Mouse (Mus musculus) liver, embryonic 12.5 days (tissue): ENCODE measurements at regions not wholly inside any gene's neighbourhood (a gene's known extent, or its start where the extent isn't known, plus 50 kb on each side); places are given as distances from the start of the nearest gene placed in this dataset.

ENCODE experiments used
- ATAC-seq: fragments of 200-750 bp; cut with Nextera tagmentation; 2 replicates; pipeline ENCODE4 v1.8.0; 2017; ENCODE audit warnings: moderate number of reproducible peaks, mild to moderate bottlenecking, moderate library complexity
- H3K27ac ChIP-seq: fragments of 300-500 bp; sonication (generic); 2 replicates; pipeline ENCODE4 v1.5.1; 2016; ENCODE audit warnings: mild to moderate bottlenecking
- H3K27me3 ChIP-seq: fragments of 300-500 bp; sonication (generic); replicated peaks from 2 replicates; pipeline ENCODE4 v1.6.1; 2016; ENCODE audit warnings: mild to moderate bottlenecking, moderate library complexity
- H3K36me3 ChIP-seq: fragments of 300-500 bp; sonication (generic); 2 replicates; pipeline ENCODE4 v1.6.1; 2016; ENCODE audit warnings: mild to moderate bottlenecking, moderate library complexity
- H3K4me1 ChIP-seq: fragments of 300-500 bp; sonication (generic); 2 replicates; pipeline ENCODE4 v1.6.1; 2016
- H3K4me2 ChIP-seq: fragments of 300-500 bp; sonication (generic); 2 replicates; pipeline ENCODE4 v1.6.1; 2016; ENCODE audit warnings: mild to moderate bottlenecking, moderate library complexity
- H3K4me3 ChIP-seq: fragments of 300-500 bp; sonication (generic); 2 replicates; pipeline ENCODE4 v1.5.1; 2016; ENCODE audit warnings: mild to moderate bottlenecking, moderate library complexity
- H3K9ac ChIP-seq: fragments of 300-500 bp; sonication (generic); 2 replicates; pipeline ENCODE4 v1.6.1; 2016; ENCODE audit warnings: mild to moderate bottlenecking, moderate library complexity
- H3K9me3 ChIP-seq: fragments of 300-500 bp; sonication (generic); replicated peaks from 2 replicates; pipeline ENCODE4 v1.6.1; 2016; ENCODE audit warnings: mild to moderate bottlenecking, moderate library complexity
- WGBS: fragments of 180-500 bp; shearing (Covaris S2); methylation state at CpG from one replicate; pipeline ENCODE4 v1.1.7; 2016; ENCODE audit not compliant: insufficient replicate concordance; 5-methylcytosine and 5-hydroxymethylcytosine counted together

- peak; percentile 48; the same call in 1 of the 2 replicates for ATAC-seq
- Histone ChIP-seq H3K4me1 (peaks cover 39% of the 10 kb centered on the region), H3K4me3 (no peak overlapping the region), H3K9ac (no peak overlapping the region), H3K4me2 (peak overlapping the region; percentile 58), H3K9me3 (no peaks in the 10 kb centered on the region), H3K27me3 (no peaks in the 10 kb centered on the region), H3K27ac (peak overlapping the region; percentile 61), H3K36me3 (no peaks in the 10 kb centered on the region)
- WGBS, result 63% methylated on average over 4 of the region's 4 CpGs
Measured at GRCm38 (mm10) chr9:47134479-47134878, 135.9 kb downstream of the Gm4791 start.

- no peak overlapping the region for H3K27ac ChIP-seq
- no peak overlapping the region for H3K9ac ChIP-seq
- H3K4me3 ChIP-seq, result no peak overlapping the region
- H3K4me1 ChIP-seq, result peaks cover 42% of the 10 kb centered on the region
- no peak overlapping the region for H3K4me2 ChIP-seq
- H3K9me3 ChIP-seq, result no peaks in the 10 kb centered on the region
- no peaks in the 10 kb centered on the region for H3K36me3 ChIP-seq
- H3K27me3 ChIP-seq, result no peaks in the 10 kb centered on the region
- WGBS, result 82% methylated on average over 5 of the region's 5 CpGs
- no peak for ATAC-seq
Measured at GRCm38 (mm10) chr9:47136641-47137040, 138.1 kb downstream of the Gm4791 start.

- no peak for ATAC-seq
- Histone ChIP-seq H3K9me3 (no peaks in the 10 kb centered on the region), H3K36me3 (no peaks in the 10 kb centered on the region), H3K27me3 (peaks cover 4% of the 10 kb centered on the region; the same call in 1 of the 2 replicates), H3K4me1 (no peaks in the 10 kb centered on the region), H3K9ac (no peak overlapping the region), H3K27ac (no peak overlapping the region), H3K4me3 (no peak overlapping the region), H3K4me2 (no peak overlapping the region)
- 85% methylated on average over 7 of the region's 7 CpGs for WGBS
Measured at GRCm38 (mm10) chr9:47153471-47153870, 154.9 kb downstream of the Gm4791 start.

GRCm38 (mm10) chr9:47165480-47166131 is 167.1 kb downstream of the Gm4791 start:
- no peak overlapping the region for H3K4me2 ChIP-seq
- no peak overlapping the region for H3K9ac ChIP-seq
- H3K9me3 ChIP-seq, result no peaks in the 10 kb centered on the region
- no peaks in the 10 kb centered on the region for H3K27me3 ChIP-seq
- no peaks in the 10 kb centered on the region for H3K36me3 ChIP-seq
- H3K27ac ChIP-seq, result no peak overlapping the region
- H3K4me3 ChIP-seq, result no peak overlapping the region
- WGBS, result 51% methylated on average over 8 of the region's 8 CpGs
- no peaks in the 10 kb centered on the region for H3K4me1 ChIP-seq
- no peak for ATAC-seq

GRCm38 (mm10) chr9:47167681-47168240 is 169.2 kb downstream of the Gm4791 start:
- 66% methylated on average over 20 of the region's 20 CpGs for WGBS
- Histone ChIP-seq H3K36me3 (no peaks in the 10 kb centered on the region), H3K9ac (no peak overlapping the region), H3K27me3 (no peaks in the 10 kb centered on the region), H3K4me1 (no peaks in the 10 kb centered on the region), H3K27ac (no peak overlapping the region), H3K4me2 (no peak overlapping the region), H3K4me3 (no peak overlapping the region), H3K9me3 (no peaks in the 10 kb centered on the region)
- no peak for ATAC-seq

- H3K4me3 ChIP-seq, result no peak overlapping the region
- H3K4me2 ChIP-seq, result no peak overlapping the region
- H3K27me3 ChIP-seq, result no peaks in the 10 kb centered on the region
- WGBS, result 66% methylated on average over 4 of the region's 4 CpGs
- H3K4me1 ChIP-seq, result no peaks in the 10 kb centered on the region
- H3K9me3 ChIP-seq, result no peaks in the 10 kb centered on the region
- H3K9ac ChIP-seq, result no peak overlapping the region
- ATAC-seq, result no peak
- no peak overlapping the region for H3K27ac ChIP-seq
- H3K36me3 ChIP-seq, result no peaks in the 10 kb centered on the region
Measured at GRCm38 (mm10) chr9:47176044-47176443, 177.5 kb downstream of the Gm4791 start.

GRCm38 (mm10) chr9:47218101-47218500 is 219.6 kb downstream of the Gm4791 start:
- H3K4me3 ChIP-seq, result no peak overlapping the region
- no peaks in the 10 kb centered on the region for H3K4me1 ChIP-seq
- H3K9me3 ChIP-seq, result no peaks in the 10 kb centered on the region
- H3K4me2 ChIP-seq, result no peak overlapping the region
- H3K9ac ChIP-seq, result no peak overlapping the region
- no peaks in the 10 kb centered on the region for H3K27me3 ChIP-seq
- 62% methylated on average over 3 of the region's 3 CpGs for whole genome bisulfite sequencing
- H3K27ac ChIP-seq, result no peak overlapping the region
- no peak for ATAC-seq
- H3K36me3 ChIP-seq, result no peaks in the 10 kb centered on the region

GRCm38 (mm10) chr9:47223536-47223935 is 225.0 kb downstream of the Gm4791 start:
- Histone ChIP-seq H3K4me2 (no peak overlapping the region), H3K27me3 (no peaks in the 10 kb centered on the region), H3K27ac (no peak overlapping the region), H3K9ac (no peak overlapping the region), H3K4me1 (no peaks in the 10 kb centered on the region), H3K9me3 (no peaks in the 10 kb centered on the region), H3K36me3 (no peaks in the 10 kb centered on the region), H3K4me3 (no peak overlapping the region)
- 48% methylated on average over 2 of the region's 2 CpGs for WGBS
- no peak for ATAC-seq

GRCm38 (mm10) chr9:47224249-47224648 is 225.7 kb downstream of the Gm4791 start:
- no peak overlapping the region for H3K4me3 ChIP-seq
- H3K27me3 ChIP-seq, result no peaks in the 10 kb centered on the region
- no peak for ATAC-seq
- H3K27ac ChIP-seq, result no peak overlapping the region
- H3K4me2 ChIP-seq, result no peak overlapping the region
- H3K4me1 ChIP-seq, result no peaks in the 10 kb centered on the region
- H3K9ac ChIP-seq, result no peak overlapping the region
- 29% methylated on average over 1 of the region's 1 CpGs for WGBS
- H3K9me3 ChIP-seq, result no peaks in the 10 kb centered on the region
- H3K36me3 ChIP-seq, result no peaks in the 10 kb centered on the region

- no peaks in the 10 kb centered on the region for H3K9me3 ChIP-seq
- no peak overlapping the region for H3K27ac ChIP-seq
- no peak overlapping the region for H3K4me3 ChIP-seq
- ATAC-seq, result no peak
- no peak overlapping the region for H3K4me2 ChIP-seq
- no peaks in the 10 kb centered on the region for H3K4me1 ChIP-seq
- H3K27me3 ChIP-seq, result no peaks in the 10 kb centered on the region
- H3K9ac ChIP-seq, result no peak overlapping the region
- WGBS, result 72% methylated on average over 16 of the region's 16 CpGs
- no peaks in the 10 kb centered on the region for H3K36me3 ChIP-seq
Measured at GRCm38 (mm10) chr9:47226476-47227271, 228.1 kb downstream of the Gm4791 start.

- Histone ChIP-seq H3K9me3 (no peaks in the 10 kb centered on the region), H3K4me3 (no peak overlapping the region), H3K27me3 (no peaks in the 10 kb centered on the region), H3K36me3 (no peaks in the 10 kb centered on the region), H3K9ac (no peak overlapping the region), H3K27ac (no peak overlapping the region), H3K4me1 (no peaks in the 10 kb centered on the region), H3K4me2 (no peak overlapping the region)
- WGBS, result 74% methylated on average over 8 of the region's 8 CpGs
- ATAC-seq, result no peak
Measured at GRCm38 (mm10) chr9:47227298-47227697, 228.8 kb downstream of the Gm4791 start.

- ATAC-seq, result no peak
- Histone ChIP-seq H3K9me3 (no peaks in the 10 kb centered on the region), H3K9ac (no peak overlapping the region), H3K27ac (no peak overlapping the region), H3K4me1 (no peaks in the 10 kb centered on the region), H3K36me3 (no peaks in the 10 kb centered on the region), H3K4me2 (no peak overlapping the region), H3K27me3 (no peaks in the 10 kb centered on the region), H3K4me3 (no peak overlapping the region)
- WGBS, result 52% methylated on average over 5 of the region's 5 CpGs
Measured at GRCm38 (mm10) chr9:47228736-47229135, 230.2 kb downstream of the Gm4791 start.
